Mouse (Mus musculus) heart, embryonic 12.5 days (tissue): ENCODE data around the gene Arhgap21. TPM values are rescaled to one million over a fixed set of nuclear protein-coding genes. Genes with fewer than 3 reads are reported as not detected.
"Not testable (repeated sequence)": the region's sequence is repeated elsewhere in the genome, so short reads cannot be mapped to it uniquely, and the experiment has no call there.

Experiments
- ATAC-seq: fragments of 200-750 bp; cut with Nextera tagmentation; 2 replicates; pipeline ENCODE4 v1.8.0; 2017; ENCODE audit warnings: moderate TSS enrichment, moderate library complexity; ENCODE audit not compliant: insufficient number of reproducible peaks, low FRiP score
- H3K27ac ChIP-seq: fragments of 300-500 bp; sonication (generic); 2 replicates; pipeline ENCODE4 v1.5.1; 2016; ENCODE audit warnings: mild to moderate bottlenecking, moderate library complexity; ENCODE audit not compliant: poor library complexity, severe bottlenecking
- H3K27me3 ChIP-seq: fragments of 300-500 bp; sonication (generic); replicated peaks from 2 replicates; pipeline ENCODE4 v1.6.1; 2016; ENCODE audit warnings: mild to moderate bottlenecking, moderate library complexity
- H3K36me3 ChIP-seq: fragments of 300-500 bp; sonication (generic); 2 replicates; pipeline ENCODE4 v1.6.1; 2016; ENCODE audit warnings: mild to moderate bottlenecking, moderate library complexity
- H3K4me1 ChIP-seq: fragments of 300-500 bp; sonication (generic); replicated peaks from 2 replicates; pipeline ENCODE4 v1.6.1; 2016; ENCODE audit warnings: mild to moderate bottlenecking
- H3K4me2 ChIP-seq: fragments of 300-500 bp; sonication (generic); 2 replicates; pipeline ENCODE4 v1.6.1; 2016; ENCODE audit warnings: mild to moderate bottlenecking, moderate library complexity
- H3K4me3 ChIP-seq: fragments of 300-500 bp; sonication (generic); 2 replicates; pipeline ENCODE4 v1.5.1; 2016; ENCODE audit warnings: mild to moderate bottlenecking
- H3K9ac ChIP-seq: fragments of 300-500 bp; sonication (generic); 2 replicates; pipeline ENCODE4 v1.6.1; 2016; ENCODE audit warnings: mild to moderate bottlenecking, moderate library complexity
- H3K9me3 ChIP-seq: fragments of 300-500 bp; sonication (generic); replicated peaks from 2 replicates; pipeline ENCODE4 v1.6.1; 2016; ENCODE audit warnings: mild to moderate bottlenecking, moderate library complexity
- WGBS: fragments of 180-500 bp; shearing (Covaris S2); methylation state at CpG from one replicate; pipeline ENCODE4 v1.1.7; 2016; 5-methylcytosine and 5-hydroxymethylcytosine counted together
- polyA plus RNA-seq: library from polyadenylated mRNA; unstranded; fragments of >200 nt; fragmentation: Nextera tagmentation; extraction: Ambion mirVana; gene quantifications from 2 replicates; pipeline ENCODE4 v1.2.1, GENCODE M21; 2016

The Arhgap21 gene
- polyA plus RNA-seq, 1 experiment from 2014 or later: 28.2 TPM

GRCm38 (mm10) chr2:20934406-20934805 is 34.3 kb downstream of the Arhgap21 start:
- no peak for ATAC-seq
- Histone ChIP-seq H3K9ac (0 out of 2 replicates have a peak overlapping the region, but pooled peaks have one; percentile 22), H3K4me3 (no peak overlapping the region), H3K27ac (0 out of 2 replicates have a peak overlapping the region, but pooled peaks have one; percentile 8), H3K4me2 (no peak overlapping the region), H3K36me3 (no peaks in the 10 kb centered on the region), H3K27me3 (no peaks in the 10 kb centered on the region), H3K4me1 (peaks cover 68% of the 10 kb centered on the region), H3K9me3 (no peaks in the 10 kb centered on the region)
- WGBS: 79% methylated on average over 9 of the region's 9 CpGs

GRCm38 (mm10) chr2:20932748-20933313 is 35.9 kb downstream of the Arhgap21 start:
- H3K27ac ChIP-seq: no peak overlapping the region
- 75% methylated on average over 8 of the region's 8 CpGs for WGBS
- H3K9me3 ChIP-seq: no peaks in the 10 kb centered on the region
- no peak overlapping the region for H3K4me3 ChIP-seq
- peaks cover 59% of the 10 kb centered on the region for H3K4me1 ChIP-seq
- no peak overlapping the region for H3K4me2 ChIP-seq
- H3K27me3 ChIP-seq: no peaks in the 10 kb centered on the region
- H3K9ac ChIP-seq: no peak overlapping the region
- no peak for ATAC-seq
- no peaks in the 10 kb centered on the region for H3K36me3 ChIP-seq

- H3K4me1 ChIP-seq: peaks cover 49% of the 10 kb centered on the region
- WGBS: 100% methylated on average over 3 of the region's 4 CpGs
Observed at GRCm38 (mm10) chr2:20931761-20932160, 36.9 kb downstream of the Arhgap21 start.

GRCm38 (mm10) chr2:20928454-20928853 is 40.2 kb downstream of the Arhgap21 start:
- no peaks in the 10 kb centered on the region for H3K27me3 ChIP-seq
- H3K27ac ChIP-seq: no peak overlapping the region
- H3K9me3 ChIP-seq: no peaks in the 10 kb centered on the region
- H3K4me3 ChIP-seq: no peak overlapping the region
- H3K9ac ChIP-seq: no peak overlapping the region
- peaks cover 46% of the 10 kb centered on the region for H3K4me1 ChIP-seq
- H3K36me3 ChIP-seq: no peaks in the 10 kb centered on the region
- ATAC-seq: no peak
- no peak overlapping the region for H3K4me2 ChIP-seq

More at GRCm38 (mm10) chr2:20931761-20932160, 36.9 kb downstream of the Arhgap21 start:
- not testable (repeated sequence) for H3K4me3 ChIP-seq, H3K36me3 ChIP-seq, H3K4me2 ChIP-seq, ATAC-seq, H3K27me3 ChIP-seq, H3K9ac ChIP-seq, H3K27ac ChIP-seq, H3K9me3 ChIP-seq

- Histone ChIP-seq H3K36me3 (no peaks in the 10 kb centered on the region), H3K4me3 (no peak overlapping the region), H3K27ac (no peak overlapping the region), H3K9ac (no peak overlapping the region), H3K27me3 (no peaks in the 10 kb centered on the region), H3K9me3 (no peaks in the 10 kb centered on the region), H3K4me2 (no peak overlapping the region), H3K4me1 (peaks cover 44% of the 10 kb centered on the region)
- ATAC-seq: no peak
- WGBS: 84% methylated on average over 1 of the region's 1 CpGs
Observed at GRCm38 (mm10) chr2:20924938-20925337, 43.7 kb downstream of the Arhgap21 start.

- H3K27ac ChIP-seq: no peak overlapping the region
- H3K4me3 ChIP-seq: no peak overlapping the region
- H3K9ac ChIP-seq: no peak overlapping the region; the same call in 1 of the 2 replicates
- no peaks in the 10 kb centered on the region for H3K27me3 ChIP-seq
- WGBS: 45% methylated on average over 1 of the region's 1 CpGs
- H3K9me3 ChIP-seq: no peaks in the 10 kb centered on the region
- ATAC-seq: no peak
- no peaks in the 10 kb centered on the region for H3K36me3 ChIP-seq
- H3K4me2 ChIP-seq: no peak overlapping the region
- peaks cover 32% of the 10 kb centered on the region for H3K4me1 ChIP-seq
Observed at GRCm38 (mm10) chr2:20922366-20922765, 46.3 kb downstream of the Arhgap21 start.

- Histone ChIP-seq H3K36me3 (no peaks in the 10 kb centered on the region), H3K4me2 (no peak overlapping the region), H3K27me3 (no peaks in the 10 kb centered on the region), H3K4me1 (peaks cover 30% of the 10 kb centered on the region), H3K27ac (no peak overlapping the region), H3K4me3 (no peak overlapping the region), H3K9me3 (no peaks in the 10 kb centered on the region), H3K9ac (no peak overlapping the region)
- 87% methylated on average over 2 of the region's 2 CpGs for WGBS
- ATAC-seq: no peak
Observed at GRCm38 (mm10) chr2:20921558-20921957, 47.1 kb downstream of the Arhgap21 start.

GRCm38 (mm10) chr2:20921021-20921420 is 47.7 kb downstream of the Arhgap21 start:
- no peak for ATAC-seq
- no peaks in the 10 kb centered on the region for H3K36me3 ChIP-seq
- peaks cover 24% of the 10 kb centered on the region for H3K4me1 ChIP-seq
- no peak overlapping the region for H3K4me2 ChIP-seq
- H3K4me3 ChIP-seq: no peak overlapping the region
- H3K9me3 ChIP-seq: no peaks in the 10 kb centered on the region
- H3K27ac ChIP-seq: no peak overlapping the region
- H3K9ac ChIP-seq: no peak overlapping the region
- no peaks in the 10 kb centered on the region for H3K27me3 ChIP-seq
- 53% methylated on average over 1 of the region's 1 CpGs for WGBS

GRCm38 (mm10) chr2:20914531-20915320 is 54.0 kb downstream of the Arhgap21 start:
- WGBS: 86% methylated on average over 10 of the region's 10 CpGs
- no peaks in the 10 kb centered on the region for H3K9me3 ChIP-seq
- no peak overlapping the region for H3K4me2 ChIP-seq
- H3K4me1 ChIP-seq: peaks cover 10% of the 10 kb centered on the region
- peaks cover 20% of the 10 kb centered on the region for H3K36me3 ChIP-seq
- no peaks in the 10 kb centered on the region for H3K27me3 ChIP-seq
- ATAC-seq: no peak
- no peak overlapping the region for H3K4me3 ChIP-seq
- H3K9ac ChIP-seq: no peak overlapping the region
- H3K27ac ChIP-seq: no peak overlapping the region

GRCm38 (mm10) chr2:20913019-20913415 is 55.7 kb downstream of the Arhgap21 start:
- H3K9ac ChIP-seq: no peak overlapping the region
- H3K27me3 ChIP-seq: no peaks in the 10 kb centered on the region
- no peak overlapping the region for H3K4me3 ChIP-seq
- H3K4me1 ChIP-seq: peaks cover 22% of the 10 kb centered on the region
- no peak overlapping the region for H3K4me2 ChIP-seq
- WGBS: 84% methylated on average over 1 of the region's 1 CpGs
- no peaks in the 10 kb centered on the region for H3K9me3 ChIP-seq
- no peak overlapping the region for H3K27ac ChIP-seq
- peaks cover 20% of the 10 kb centered on the region for H3K36me3 ChIP-seq
- ATAC-seq: no peak

GRCm38 (mm10) chr2:20912348-20913018 is 56.2 kb downstream of the Arhgap21 start:
- no peaks in the 10 kb centered on the region for H3K27me3 ChIP-seq
- H3K27ac ChIP-seq: no peak overlapping the region
- no peak overlapping the region for H3K4me3 ChIP-seq
- 93% methylated on average over 11 of the region's 11 CpGs for WGBS
- H3K4me1 ChIP-seq: peaks cover 24% of the 10 kb centered on the region
- no peak overlapping the region for H3K4me2 ChIP-seq
- no peak for ATAC-seq
- H3K9me3 ChIP-seq: no peaks in the 10 kb centered on the region
- H3K36me3 ChIP-seq: peaks cover 20% of the 10 kb centered on the region
- no peak overlapping the region for H3K9ac ChIP-seq
